Mouse (Mus musculus) lung, adult 2 months (tissue): ENCODE measurements around the gene Tmem14c.
"Not testable (repeated sequence)": the region's sequence is repeated elsewhere in the genome, so short reads cannot be mapped to it uniquely, and the experiment has no call there.

ENCODE experiments used
- CTCF ChIP-seq: fragments of 200-500 bp; IDR thresholded peaks from 2 replicates; pipeline ENCODE4 v1.5.1; 2011; ENCODE audit warnings: mild to moderate bottlenecking, low read length, control low read depth; ENCODE audit not compliant: insufficient read depth
- POLR2A ChIP-seq: fragments of 200-500 bp; IDR thresholded peaks from 2 replicates; pipeline ENCODE4 v1.6.1; 2011; ENCODE audit warnings: low read depth, mild to moderate bottlenecking, control low read depth, low read length, borderline replicate concordance; ENCODE audit errors: extremely low read depth

DNA sequence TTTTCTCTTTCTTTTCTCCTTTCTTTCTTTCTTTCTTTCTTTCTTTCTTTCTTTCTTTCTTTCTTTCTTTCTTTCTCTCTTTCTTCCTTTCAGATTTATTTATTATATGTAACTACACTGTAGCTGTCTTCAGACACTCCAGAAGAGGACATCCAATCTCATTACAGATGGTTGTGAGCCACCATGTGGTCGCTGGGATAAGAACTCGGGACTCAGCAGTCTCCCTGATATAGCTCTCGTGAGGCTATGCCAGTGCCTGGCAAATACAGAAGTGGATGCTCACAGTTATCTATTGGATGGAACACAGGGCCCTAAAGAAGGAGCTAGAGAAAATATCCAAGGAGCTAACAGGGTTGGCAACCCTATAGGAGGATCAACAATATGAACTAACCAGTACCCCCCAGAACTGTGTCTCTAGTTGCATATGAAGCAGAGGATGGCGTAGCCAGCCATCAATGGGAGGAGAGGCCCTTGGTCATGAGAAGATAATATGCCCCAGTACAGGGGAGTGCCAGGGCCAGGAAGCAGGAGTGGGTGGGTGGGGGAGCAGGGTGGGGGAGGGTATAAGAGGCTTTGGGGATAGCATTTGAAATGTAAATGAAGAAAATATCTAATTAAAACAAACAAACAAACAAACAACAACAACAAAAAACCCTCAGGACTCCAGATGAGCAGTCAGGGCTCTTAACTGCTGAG lies 28.3 kb upstream of the Tmem14c start:
- not testable (repeated sequence) for TF ChIP-seq POLR2A, CTCF
